Mouse (Mus musculus) E14TG2a.4 (cell line): ENCODE measurements around the gene Kdsr.

ENCODE experiments used
- CTCF ChIP-seq: conservative IDR thresholded peaks from 2 replicates; pipeline ENCODE4 v1.5.1; 2014; ENCODE audit warnings: low read length
- NANOG ChIP-seq: IDR thresholded peaks from 2 replicates; pipeline ENCODE4 v1.6.1; 2014; ENCODE audit warnings: borderline replicate concordance, low read length, mixed read lengths

- TF ChIP-seq CTCF, result no peak
- no peak for TF ChIP-seq NANOG
These were observed 45.0 kb downstream of the Kdsr start for GRCm38 (mm10) chr1:106714530-106714981.
